Mouse (Mus musculus) lung, embryonic 14.5 days (tissue): Measurements from ENCODE around the gene Nup50. TPM values are rescaled to one million over a fixed set of nuclear protein-coding genes. Genes with fewer than 3 reads are reported as not detected.

Source experiments
- ATAC-seq: fragments of 200-750 bp; cut with Nextera tagmentation; 2 replicates; pipeline ENCODE4 v1.8.0; 2017; ENCODE audit warnings: mild to moderate bottlenecking, moderate TSS enrichment, moderate library complexity; ENCODE audit not compliant: insufficient read depth
- DNase-seq: peaks from one replicate; pipeline ENCODE4 v3.0.0-alpha.2; 2015
- H3K27ac ChIP-seq: fragments of 300-500 bp; sonication (generic); 2 replicates; pipeline ENCODE4 v1.5.1; 2014; ENCODE audit warnings: low read depth, mild to moderate bottlenecking, moderate library complexity
- H3K27me3 ChIP-seq: fragments of 300-500 bp; sonication (generic); 2 replicates; pipeline ENCODE4 v1.6.1; 2014; ENCODE audit warnings: low read length, control low read depth; ENCODE audit not compliant: insufficient read depth
- H3K36me3 ChIP-seq: fragments of 300-500 bp; sonication (generic); 2 replicates; pipeline ENCODE4 v1.6.1; 2014; ENCODE audit warnings: control low read depth; ENCODE audit not compliant: insufficient read depth
- H3K4me1 ChIP-seq: fragments of 300-500 bp; sonication (generic); 2 replicates; pipeline ENCODE4 v1.6.1; 2014; ENCODE audit warnings: antibody characterized with exemption, control low read depth; ENCODE audit not compliant: insufficient read depth
- H3K4me2 ChIP-seq: fragments of 300-500 bp; sonication (generic); 2 replicates; pipeline ENCODE4 v1.6.1; 2014; ENCODE audit warnings: mild to moderate bottlenecking
- H3K4me3 ChIP-seq: fragments of 300-500 bp; sonication (generic); 2 replicates; pipeline ENCODE4 v1.5.1; 2014; ENCODE audit warnings: low read depth, low read length
- H3K9ac ChIP-seq: fragments of 300-500 bp; sonication (generic); 2 replicates; pipeline ENCODE4 v1.6.1; 2014
- H3K9me3 ChIP-seq: fragments of 300-500 bp; sonication (generic); 2 replicates; pipeline ENCODE4 v1.6.1; 2016; ENCODE audit warnings: low read depth, low read length, control low read depth
- CTCF ChIP-seq: IDR thresholded peaks from 2 replicates; pipeline ENCODE4 v1.5.1; 2016; ENCODE audit warnings: antibody characterized with exemption, low read depth
- WGBS: fragments of 180-500 bp; shearing (Covaris S2); extraction: QIAGEN DNeasy Blood & Tissue Kit; methylation state at CpG from one replicate; pipeline ENCODE4 v1.1.7; 2014; 5-methylcytosine and 5-hydroxymethylcytosine counted together
- polyA plus RNA-seq: library from polyadenylated mRNA; unstranded; fragments of >200 nt; fragmentation: Nextera tagmentation; extraction: Ambion mirVana; gene quantifications from 2 replicates; pipeline ENCODE4 v1.2.1, GENCODE M21; 2014

Nup50 gene
- polyA plus RNA-seq, 1 experiment from 2014 or later: 48.2 TPM

DNA sequence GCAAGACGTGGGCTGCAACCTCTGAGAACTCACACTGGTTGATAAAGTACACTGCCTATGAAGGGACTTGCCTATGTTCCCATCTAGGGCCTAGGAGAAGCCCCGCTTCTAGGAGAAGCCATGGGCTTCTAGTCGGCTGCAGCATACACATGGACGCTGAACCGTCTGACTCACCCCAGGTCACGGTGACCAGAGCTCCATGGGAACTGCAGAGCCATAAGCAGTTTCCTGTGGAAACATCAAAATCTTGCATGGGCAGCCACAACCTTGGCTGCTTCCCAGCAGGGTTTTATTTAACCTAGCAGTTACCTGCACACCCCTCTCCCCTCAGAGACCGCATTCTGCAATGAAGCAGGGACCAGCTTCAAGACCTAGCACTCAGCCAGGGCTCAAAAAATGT, 60.5 kb downstream of the Nup50 start:
- Histone ChIP-seq H3K4me3 (no peak overlapping the region), H3K27me3 (no peaks in the 10 kb centered on the region), H3K4me2 (no peak overlapping the region), H3K9ac (no peak overlapping the region), H3K36me3 (no peaks in the 10 kb centered on the region), H3K4me1 (0 out of 2 replicates have a peak, but pooled peaks cover 4% of the 10 kb centered on the region), H3K9me3 (no peaks in the 10 kb centered on the region), H3K27ac (no peak overlapping the region)
- ATAC-seq (no peak), DNase-seq (no peak)
- no peak for TF ChIP-seq CTCF
- WGBS: 82% methylated on average over 7 of the region's 7 CpGs

DNA sequence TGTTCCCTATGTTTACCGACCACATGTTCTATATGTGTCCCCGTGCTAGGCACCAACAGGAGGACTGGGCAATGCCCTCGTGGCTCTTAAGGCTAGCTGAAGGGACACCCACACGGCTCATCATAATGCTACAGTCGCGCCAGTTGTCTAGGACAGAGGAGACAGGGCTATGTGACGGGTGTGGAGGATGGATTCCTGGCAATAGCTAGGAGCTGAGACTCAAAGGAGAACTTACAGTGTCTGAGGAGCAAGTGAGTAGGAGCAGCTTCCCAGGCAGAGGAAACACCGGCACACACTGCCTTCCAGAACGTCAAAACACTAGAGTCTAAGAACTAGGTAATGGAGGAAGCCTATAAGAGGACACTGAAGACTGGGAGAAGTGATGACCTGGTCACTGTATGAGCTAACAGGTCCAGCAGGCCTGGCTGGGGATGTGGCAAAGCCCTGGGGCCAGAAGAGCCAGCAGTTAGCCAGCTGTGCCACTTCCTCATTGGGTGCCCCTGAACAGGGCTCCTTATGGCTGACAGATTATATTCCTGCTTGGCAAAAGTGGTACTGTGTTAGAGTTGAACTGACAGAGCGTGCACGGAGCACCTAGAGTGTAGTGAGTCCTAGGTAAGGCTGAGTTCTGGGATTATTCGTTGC, 62.4 kb downstream of the Nup50 start:
- Histone ChIP-seq H3K4me3 (no peak overlapping the region), H3K9ac (no peak overlapping the region), H3K27ac (no peak overlapping the region), H3K36me3 (no peaks in the 10 kb centered on the region), H3K27me3 (no peaks in the 10 kb centered on the region), H3K9me3 (no peaks in the 10 kb centered on the region), H3K4me2 (no peak overlapping the region), H3K4me1 (0 out of 2 replicates have a peak, but pooled peaks cover 4% of the 10 kb centered on the region)
- DNase-seq: no peak
- TF ChIP-seq CTCF: no peak
- WGBS: 84% methylated on average over 12 of the region's 12 CpGs
- ATAC-seq: no peak

DNA sequence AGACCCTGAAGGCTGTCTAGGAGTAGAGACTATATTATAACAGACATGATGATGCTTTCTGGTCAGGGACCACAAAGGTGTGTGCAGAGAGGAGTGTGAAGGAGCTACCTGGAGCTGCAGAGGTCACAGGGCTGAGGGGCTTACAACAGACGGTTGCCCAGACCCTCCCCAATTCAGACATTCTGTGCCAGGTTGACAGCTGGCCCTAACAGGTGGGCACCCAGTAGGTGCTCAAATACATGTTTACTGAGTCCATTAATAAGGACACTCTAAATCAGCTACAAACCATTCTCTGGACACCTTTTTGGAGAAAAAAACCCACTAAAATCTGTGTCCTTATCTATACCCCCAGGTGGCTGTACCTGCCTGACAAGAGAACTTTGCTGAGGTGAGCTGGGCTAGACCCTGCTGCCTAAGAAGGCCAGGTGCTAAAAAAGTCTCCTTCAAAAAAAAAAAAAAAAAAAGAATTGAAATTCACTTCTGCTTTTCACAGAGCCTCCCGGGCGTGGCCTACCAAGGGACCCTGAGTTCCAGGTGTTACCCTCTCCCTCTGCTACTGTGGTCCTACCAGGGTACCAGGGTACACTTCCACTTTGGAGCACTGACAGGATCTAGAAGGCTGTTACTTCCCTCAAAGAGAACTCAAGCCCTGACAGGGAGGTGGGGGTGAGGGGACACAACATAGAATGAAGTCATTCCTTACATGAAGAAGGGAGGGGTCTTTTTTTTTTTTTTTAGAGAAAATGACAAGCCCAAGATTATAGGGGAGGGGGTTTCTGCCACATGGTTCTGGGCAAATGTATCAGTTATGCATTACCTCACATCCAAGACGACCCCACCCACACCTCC, 63.2 kb downstream of the Nup50 start:
- Histone ChIP-seq H3K4me3 (peak overlapping the region; percentile 77), H3K27ac (no peak overlapping the region), H3K27me3 (no peaks in the 10 kb centered on the region), H3K9me3 (no peaks in the 10 kb centered on the region), H3K9ac (peak overlapping the region; percentile 91), H3K36me3 (no peaks in the 10 kb centered on the region), H3K4me2 (peak overlapping the region; percentile 84), H3K4me1 (0 out of 2 replicates have a peak, but pooled peaks cover 4% of the 10 kb centered on the region)
- no peak for ATAC-seq
- DNase-seq: no peak
- TF ChIP-seq CTCF: no peak
- WGBS: 69% methylated on average over 4 of the region's 4 CpGs

DNA sequence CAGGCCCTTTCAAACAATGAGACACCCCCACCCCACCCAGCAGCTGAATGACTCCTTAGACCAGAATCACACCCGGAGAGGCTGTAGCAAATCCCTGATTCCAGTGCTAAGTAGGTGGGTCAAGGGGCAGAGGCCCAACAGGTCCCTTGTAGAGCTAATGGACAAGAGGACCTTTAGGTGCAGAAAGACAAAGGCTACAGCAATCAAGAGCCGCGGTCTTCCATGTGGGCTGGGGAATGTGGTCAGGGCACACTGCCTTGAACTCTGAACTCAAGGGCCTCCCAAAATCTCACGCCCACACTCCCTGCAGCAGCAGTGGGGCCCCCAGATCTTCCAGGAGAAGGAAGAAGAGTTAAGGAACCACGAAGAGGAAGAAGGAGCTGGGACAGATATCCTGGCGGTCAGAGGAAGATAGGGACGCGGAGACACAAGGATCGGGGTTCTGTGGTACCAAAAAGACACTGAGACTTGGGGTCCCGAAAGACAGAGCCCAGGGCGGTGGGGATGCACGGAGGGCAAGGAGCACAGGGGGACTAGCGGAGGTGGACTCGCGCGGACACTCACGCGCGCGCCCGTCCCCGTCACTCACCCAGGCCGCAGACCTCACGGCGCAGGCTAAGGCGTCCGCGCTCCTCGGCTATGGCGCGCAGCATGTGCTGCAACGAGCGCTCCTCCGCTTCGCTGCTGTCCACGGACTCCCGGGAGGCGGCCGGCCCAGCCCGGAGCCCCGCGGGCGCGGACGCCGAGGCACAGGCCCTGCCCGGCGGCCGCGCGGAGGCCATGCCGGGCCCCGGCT, 64.0 kb downstream of the Nup50 start:
- Histone ChIP-seq H3K4me2 (peak overlapping the region; percentile 84), H3K4me3 (peak overlapping the region; percentile 77), H3K9ac (peak overlapping the region; percentile 91), H3K27ac (peak overlapping the region; percentile 30; the same call in 1 of the 2 replicates), H3K4me1 (0 out of 2 replicates have a peak, but pooled peaks cover 4% of the 10 kb centered on the region), H3K36me3 (no peaks in the 10 kb centered on the region), H3K27me3 (no peaks in the 10 kb centered on the region), H3K9me3 (no peaks in the 10 kb centered on the region)
- TF ChIP-seq CTCF: no peak
- 0% methylated on average over 51 of the region's 53 CpGs for WGBS
- ATAC-seq: peak; percentile 57
- DNase-seq: peak; percentile 61

DNA sequence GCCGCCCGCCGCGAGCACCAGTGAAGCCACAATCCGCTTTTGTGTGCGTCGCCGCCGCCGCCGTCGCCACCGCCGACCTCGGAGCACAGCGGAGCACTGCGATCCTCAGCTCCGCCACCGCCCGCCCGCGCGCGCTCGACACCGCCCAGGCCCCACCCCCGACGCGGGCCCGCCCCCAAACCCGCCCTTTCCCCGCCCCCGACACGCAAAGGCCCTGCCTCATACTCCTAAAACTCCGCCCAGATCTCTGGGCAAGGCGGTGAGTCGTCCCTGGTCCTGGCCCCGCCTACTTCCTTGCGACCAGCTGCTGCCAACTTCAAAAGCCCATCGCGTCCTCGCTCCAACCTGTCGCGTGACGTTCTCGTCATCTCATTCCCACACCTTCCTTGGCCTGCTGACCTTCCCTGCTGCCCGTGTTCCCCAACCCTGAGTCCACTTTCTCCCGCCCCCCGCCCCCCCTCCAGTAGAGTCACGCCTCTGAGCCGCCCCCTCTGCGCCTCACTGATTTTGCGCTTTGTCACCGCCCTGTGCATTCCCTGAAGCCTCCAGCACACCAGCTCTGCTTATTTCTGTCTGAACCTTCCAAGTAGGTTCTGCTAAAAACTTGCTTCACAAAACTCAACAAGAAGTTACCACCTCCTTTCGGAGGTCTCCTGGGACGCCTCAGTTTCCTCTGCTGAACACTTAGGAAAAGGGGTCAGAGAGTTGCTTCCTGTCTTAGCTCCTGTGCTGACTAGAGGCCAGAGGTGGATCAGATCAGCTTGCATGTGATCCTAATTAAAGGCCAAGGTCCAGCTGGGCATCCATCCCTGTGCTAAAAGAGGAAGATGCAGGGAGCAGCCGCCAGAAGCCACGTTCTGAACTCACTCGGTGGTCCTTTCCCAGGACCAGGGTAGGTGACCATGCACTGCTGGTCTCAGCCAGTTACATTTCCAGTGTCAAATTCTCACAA, 64.9 kb downstream of the Nup50 start, which contains the start of gene 5031439G07Rik:
Gene 5031439G07Rik (minus strand): TSS at position 678 of the 952 bp plus-strand sequence.
- Histone ChIP-seq H3K4me3 (peak within 1 kb of the TSS; percentile 77), H3K4me1 (0 out of 2 replicates have a peak, but pooled peaks cover 4% of the 10 kb centered on the region), H3K9me3 (no peaks in the 10 kb centered on the region), H3K9ac (peak within 1 kb of the TSS; percentile 91), H3K27ac (peak within 1 kb of the TSS; percentile 30; the same call in 1 of the 2 replicates), H3K27me3 (no peaks in the 10 kb centered on the region), H3K36me3 (no peaks in the 10 kb centered on the region), H3K4me2 (peak within 1 kb of the TSS; percentile 84)
- TF ChIP-seq CTCF: no peak
- 1% methylated on average over 56 of the region's 59 CpGs for WGBS
- ATAC-seq (peak; percentile 87), DNase-seq (peak; percentile 97)

DNA sequence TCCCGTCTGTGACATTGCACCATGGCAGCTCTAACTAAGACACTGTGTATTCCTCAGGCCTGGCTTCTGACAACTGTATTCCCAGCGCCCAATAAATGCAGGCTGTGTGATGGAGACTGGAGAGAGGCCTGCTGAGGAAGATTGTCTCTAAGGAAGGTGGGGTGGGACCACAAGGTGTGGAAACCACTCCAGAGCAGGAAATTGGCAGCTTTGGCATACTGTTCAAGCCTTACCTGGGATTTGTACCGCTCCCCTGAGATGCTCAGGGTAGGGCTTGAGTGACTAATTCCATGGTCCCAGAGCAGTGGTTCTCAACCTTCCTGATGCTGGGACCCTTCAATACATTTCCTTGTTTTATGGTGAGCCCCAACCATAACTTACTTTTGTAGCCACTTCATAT, 65.9 kb downstream of the Nup50 start:
- WGBS: 67% methylated on average over 3 of the region's 3 CpGs
- ATAC-seq: no peak

More for the DNA sequence above, 65.9 kb downstream of the Nup50 start:
- Histone ChIP-seq H3K9ac (no peak overlapping the region), H3K4me1 (0 out of 2 replicates have a peak, but pooled peaks cover 4% of the 10 kb centered on the region), H3K4me2 (no peak overlapping the region), H3K27ac (no peak overlapping the region), H3K4me3 (no peak overlapping the region), H3K27me3 (no peaks in the 10 kb centered on the region), H3K9me3 (no peaks in the 10 kb centered on the region), H3K36me3 (no peaks in the 10 kb centered on the region)
- no peak for TF ChIP-seq CTCF
- no peak for DNase-seq
